Comparison of ENCODE assay signal across 8 mouse cellular contexts in the genomic region with DNA sequence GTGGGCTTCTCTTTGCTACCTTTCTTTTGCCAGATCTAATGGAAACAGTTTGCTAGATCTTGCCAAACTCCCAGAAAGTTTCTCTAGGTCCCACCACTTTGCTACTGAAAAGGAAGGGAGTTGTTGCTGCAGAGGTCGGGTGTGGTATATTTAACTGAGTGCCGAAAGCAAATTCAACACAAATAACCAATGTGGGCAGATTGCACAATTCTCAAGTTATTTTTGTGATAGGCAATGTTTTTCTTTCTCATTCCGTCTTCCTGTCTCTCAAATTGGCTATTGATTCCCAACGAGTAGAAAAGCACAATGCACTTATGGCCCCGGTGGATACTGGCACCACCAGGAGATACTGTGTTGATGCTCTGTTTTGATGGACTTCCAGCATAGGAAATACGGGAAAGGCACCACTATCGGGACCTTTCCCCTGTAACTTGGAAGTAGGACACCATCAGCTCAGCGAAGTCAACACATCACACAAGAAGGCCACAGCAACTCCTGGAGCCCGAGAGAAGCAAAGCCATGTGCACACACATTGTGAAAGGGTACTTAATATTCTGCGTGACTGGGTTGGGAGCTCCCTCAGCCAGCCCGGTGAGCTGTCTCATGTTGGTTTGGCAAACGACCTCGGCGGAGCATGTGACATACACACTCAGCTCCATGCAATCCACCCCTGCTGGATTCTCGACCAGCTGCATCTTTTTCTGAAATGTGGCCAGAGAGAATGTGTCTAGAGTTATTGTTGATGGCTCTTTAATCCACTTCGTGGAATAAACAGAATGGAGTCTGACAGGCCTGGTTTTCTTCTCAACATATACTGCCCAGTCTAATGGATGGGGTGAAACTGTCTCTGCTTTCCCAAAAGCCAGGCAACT. TPM values are rescaled to one million over a fixed set of nuclear protein-coding genes. Genes with fewer than 3 reads are reported as not detected.
DNase-seq lines count a peak whose midpoint lies in the region; ATAC-seq and TF ChIP-seq lines count a peak whose summit lies in the region.

No protein-coding gene starts in this region.

- 49% methylated on average over 16 of the region's 16 CpGs for WGBS in heart, embryonic 12.5 days
- 55% methylated on average over 16 of the region's 16 CpGs for WGBS in thymus, adult 2 months

- TF ChIP-seq CTCF in thymus, adult 2 months (IDR thresholded peaks at IDR 0.05; ENCODE audit: borderline replicate concordance, control insufficient read depth, extremely low read depth, insufficient read depth, low read length, poor library complexity) = no peak

- H3K4me2 ChIP-seq in heart, embryonic 12.5 days = peak overlapping the region; percentile 15; the same call in 1 of the 2 replicates

- H3K9ac ChIP-seq in heart, embryonic 12.5 days = no peak overlapping the region; the same call in 1 of the 2 replicates

- peak; percentile 63 for ATAC-seq in common myeloid progenitor, adult 5-6 weeks (replicated peaks; ENCODE audit: low read depth, poor library complexity, severe bottlenecking)
- 0 out of 2 replicates have a peak, but pooled peaks have one; percentile 22 for ATAC-seq in heart, embryonic 12.5 days (ENCODE audit: insufficient number of reproducible peaks, low FRiP score)
- ATAC-seq in megakaryocyte, adult 5-6 weeks (ENCODE audit: poor library complexity, severe bottlenecking) = peak; percentile 75

- no peak overlapping the region for H3K4me3 ChIP-seq in heart, embryonic 12.5 days
- no peak overlapping the region for H3K4me3 ChIP-seq in thymus, adult 2 months (ENCODE audit: control insufficient read depth, insufficient read depth, low read length)

- H3K36me3 ChIP-seq in heart, embryonic 12.5 days = no peaks in the 10 kb centered on the region
- no peaks in the 10 kb centered on the region for H3K36me3 ChIP-seq in thymus, adult 2 months (ENCODE audit: control insufficient read depth, insufficient read depth, low read length)

- peak; percentile 45 for DNase-seq in ovary, adult 18-20 months (ENCODE audit: low spot score)
- DNase-seq in ovary, postnatal 10 days (ENCODE audit: low spot score) = no peak
- DNase-seq in kidney, postnatal 4 days = peak; percentile 51 to 71
- DNase-seq in urinary bladder, postnatal 36 days (ENCODE audit: low spot score in 2 of 2) = peak; percentile 40 to 73
- DNase-seq in thymus, adult 2 months = no peak

- peaks cover 45% of the 10 kb centered on the region for H3K4me1 ChIP-seq in heart, embryonic 12.5 days (replicated peaks)
- H3K4me1 ChIP-seq in thymus, adult 2 months (replicated peaks; ENCODE audit: control insufficient read depth, insufficient read depth, low read length) = peaks cover 12% of the 10 kb centered on the region

- peak overlapping the region; percentile 35; the same call in 1 of the 2 replicates for H3K27ac ChIP-seq in heart, embryonic 12.5 days (ENCODE audit: poor library complexity, severe bottlenecking)
- H3K27ac ChIP-seq in thymus, adult 2 months (ENCODE audit: control insufficient read depth, insufficient read depth, low read length) = no peak overlapping the region

- TF ChIP-seq POLR2A in thymus, adult 2 months (IDR thresholded peaks at IDR 0.05; ENCODE audit: control insufficient read depth, extremely low read depth, insufficient read depth, low read length, poor library complexity) = no peak

- no peaks in the 10 kb centered on the region for H3K27me3 ChIP-seq in heart, embryonic 12.5 days (replicated peaks)
- no peaks in the 10 kb centered on the region for H3K27me3 ChIP-seq in thymus, adult 2 months (ENCODE audit: control insufficient read depth, insufficient read depth, low read length)

- H3K9me3 ChIP-seq in heart, embryonic 12.5 days (replicated peaks) = no peaks in the 10 kb centered on the region

RNA-seq across cellular contexts. Expression of a gene that starts 35.3 kb away (rescaled TPM):
- 18.7 and 20.2 TPM in 2 replicates for total RNA-seq in common myeloid progenitor, adult 5-6 weeks (2017)
- 18.2 and 19.7 TPM in 2 replicates for polyA plus RNA-seq in heart, embryonic 12.5 days (2016; fragmentation: Nextera tagmentation; extraction: Ambion mirVana)
- total RNA-seq in megakaryocyte, adult 5-6 weeks (2015) = 28.5 and 35.3 TPM in 2 replicates
- 21.3 and 25.6 TPM in 2 replicates for total RNA-seq in megakaryocyte, adult 5-6 weeks (2017)
- 18.0 and 28.2 TPM in 2 replicates for polyA plus RNA-seq in thymus, adult 2 months (2012; rRNA removed)

RNA-seq across cellular contexts. Expression of a gene that starts 43.6 kb away (rescaled TPM):
- 76.8 and 87.2 TPM in 2 replicates for total RNA-seq in common myeloid progenitor, adult 5-6 weeks (2017)
- 6.8 and 8.6 TPM in 2 replicates for polyA plus RNA-seq in heart, embryonic 12.5 days (2016; fragmentation: Nextera tagmentation; extraction: Ambion mirVana)
- 117 and 133 TPM in 2 replicates for total RNA-seq in megakaryocyte, adult 5-6 weeks (2015)
- total RNA-seq in megakaryocyte, adult 5-6 weeks (2017) = 119 and 134 TPM in 2 replicates
- 26.7 and 35.6 TPM in 2 replicates for polyA plus RNA-seq in thymus, adult 2 months (2012; rRNA removed)

Comparison
In these comparisons a context has a peak if more than half of its experiments do, and no peak if none do; other contexts are left out.
1. DNase-seq: peak in ovary, adult 18-20 months (single experiment), kidney, postnatal 4 days (2 of 2) and urinary bladder, postnatal 36 days (2 of 2); none in ovary, postnatal 10 days (single experiment) and thymus, adult 2 months (single experiment).
2. ATAC-seq: peak in every context shown above with its lines; median percentile 75 in megakaryocyte, adult 5-6 weeks; 63 in common myeloid progenitor, adult 5-6 weeks; 22 in heart, embryonic 12.5 days.